Mouse (Mus musculus): ENCODE measurements around the gene Npas4. TPM values are rescaled to one million over a fixed set of nuclear protein-coding genes. Genes with fewer than 3 reads are reported as not detected.

Gene Npas4
- 0.83 TPM for polyA plus RNA-seq (2014; fragmentation: Illumina TruSeq; extraction: RNeasy Lipid Tissue Mini Kit (QIAGEN cat#74804); ENCODE audit: low read depth, low replicate concordance)

DNA sequence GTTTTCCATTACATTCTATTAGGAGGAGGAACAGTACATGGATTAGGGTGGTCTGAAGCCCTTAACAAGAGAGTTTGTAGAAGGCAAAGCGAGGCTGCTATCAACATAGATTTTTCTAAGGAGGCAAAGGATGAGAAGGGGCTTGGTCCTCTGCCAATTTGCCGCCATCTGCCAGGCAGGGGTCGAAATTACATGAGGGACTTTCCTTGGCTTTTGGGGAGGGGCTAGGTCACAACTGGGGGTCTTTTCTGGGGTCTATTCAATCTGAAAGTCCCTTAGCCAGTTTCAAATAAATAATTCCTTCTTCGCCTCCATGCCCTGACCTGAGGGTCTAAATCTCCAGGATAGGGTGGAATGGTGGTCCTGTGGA lies at the start of gene Npas4:
Gene Npas4, minus strand, starts transcription at position 61 of the 370 bp plus-strand sequence.

DNA sequence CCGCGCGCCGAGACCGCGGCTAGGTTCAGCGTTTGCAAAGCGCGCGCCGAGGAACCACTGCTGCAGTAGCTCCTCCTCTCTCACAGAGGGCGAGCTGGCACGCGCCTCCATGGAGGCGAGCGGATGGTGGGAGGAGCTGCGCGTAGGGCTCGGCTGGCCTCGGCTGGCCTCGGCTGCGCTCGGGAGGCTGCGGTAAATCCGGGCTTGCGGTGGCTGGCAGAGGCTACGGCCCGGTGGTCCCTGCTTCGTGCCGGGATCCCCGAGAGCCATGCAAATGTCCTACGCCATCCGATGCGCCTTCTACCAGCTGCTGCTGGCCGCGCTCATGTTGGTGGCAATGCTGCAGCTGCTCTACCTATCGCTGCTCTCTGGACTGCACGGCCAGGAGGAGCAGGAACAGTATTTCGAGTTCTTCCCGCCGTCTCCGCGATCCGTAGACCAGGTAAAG lies 48.6 kb upstream of the Npas4 start, which contains the start of the genes B4gat1 and AC124502.3:
Gene B4gat1, plus strand, starts transcription at position 118 of the 448 bp plus-strand sequence.
Gene AC124502.3, plus strand, starts transcription at position 183 of the 448 bp plus-strand sequence.

DNA sequence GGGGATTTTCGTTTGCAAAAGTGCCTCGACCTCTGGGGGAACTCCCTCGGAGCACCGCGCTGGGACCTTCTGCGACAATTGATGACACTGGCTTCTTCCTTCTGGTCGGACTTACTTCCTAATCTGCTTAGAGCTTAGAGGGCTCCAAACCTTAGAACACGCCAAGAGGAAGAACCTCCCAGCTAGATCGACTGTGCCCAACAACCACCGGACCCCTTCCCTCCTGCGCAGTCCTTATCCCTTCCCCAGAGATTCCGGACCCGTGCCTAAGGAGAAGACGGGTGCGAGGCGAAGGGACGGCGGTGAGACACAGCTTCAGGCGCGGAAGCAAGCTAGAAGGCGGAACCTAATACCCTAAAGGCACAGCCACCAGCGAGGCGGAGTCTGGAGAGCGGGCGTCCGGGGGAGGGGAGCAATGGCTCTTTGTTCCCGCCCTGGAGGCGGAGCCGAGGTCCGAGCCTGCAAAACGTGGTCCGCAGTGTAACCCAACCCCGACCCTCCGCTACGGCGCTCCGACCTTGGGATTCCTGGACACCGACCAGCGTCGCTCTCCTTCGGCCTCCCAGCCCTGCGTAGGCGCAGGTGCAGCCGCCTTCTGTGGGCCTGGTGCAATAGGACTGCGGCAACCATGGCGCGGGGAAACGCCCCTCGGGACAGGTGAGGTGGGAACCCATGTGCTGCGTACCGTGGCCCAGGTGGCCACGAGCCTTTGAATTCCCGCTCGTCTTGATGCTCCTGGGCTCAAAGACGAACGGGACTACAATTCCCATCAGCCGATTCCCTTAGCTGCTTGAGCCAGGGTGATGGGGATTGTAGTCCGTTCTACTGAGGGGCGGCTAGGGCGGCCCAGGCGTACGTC lies 33.7 kb upstream of the Npas4 start, which contains the start of gene Slc29a2:
Gene Slc29a2, plus strand, starts transcription at position 240 of the 859 bp plus-strand sequence.

DNA sequence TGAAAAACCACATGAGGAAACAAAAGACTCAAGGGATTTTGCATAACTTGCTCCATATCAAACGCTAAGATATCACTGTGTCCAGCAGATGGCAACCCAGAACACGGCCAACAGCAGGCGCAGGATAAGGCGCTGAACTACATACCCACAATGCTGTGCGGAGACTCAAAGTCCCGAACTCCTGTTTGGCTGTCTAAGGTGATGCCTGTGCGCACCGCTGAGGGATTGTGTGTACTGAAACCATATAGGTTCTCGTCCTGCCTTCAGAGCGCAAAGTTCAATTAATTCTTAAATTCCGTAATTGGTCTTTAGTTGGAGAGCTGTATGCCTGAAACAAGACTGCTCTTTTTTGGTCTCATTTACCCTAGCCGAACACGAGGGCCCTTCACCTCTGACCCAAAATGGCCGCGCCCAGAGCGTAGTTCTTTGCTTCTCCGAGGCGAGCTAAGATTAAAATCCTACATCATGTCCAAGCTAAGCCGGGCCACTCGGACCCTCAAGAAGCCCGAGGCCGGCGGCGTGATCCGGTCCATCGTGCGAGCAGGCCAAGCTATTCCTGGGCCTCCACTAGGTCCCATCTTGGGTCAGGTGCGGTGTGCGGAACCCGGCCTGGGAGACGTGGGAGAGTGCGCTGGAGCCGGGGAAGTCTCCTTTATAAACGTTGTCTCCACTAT lies 28.1 kb downstream of the Npas4 start, which contains the start of gene Mrpl11:
Gene Mrpl11, plus strand, starts transcription at position 220 of the 674 bp plus-strand sequence.

DNA sequence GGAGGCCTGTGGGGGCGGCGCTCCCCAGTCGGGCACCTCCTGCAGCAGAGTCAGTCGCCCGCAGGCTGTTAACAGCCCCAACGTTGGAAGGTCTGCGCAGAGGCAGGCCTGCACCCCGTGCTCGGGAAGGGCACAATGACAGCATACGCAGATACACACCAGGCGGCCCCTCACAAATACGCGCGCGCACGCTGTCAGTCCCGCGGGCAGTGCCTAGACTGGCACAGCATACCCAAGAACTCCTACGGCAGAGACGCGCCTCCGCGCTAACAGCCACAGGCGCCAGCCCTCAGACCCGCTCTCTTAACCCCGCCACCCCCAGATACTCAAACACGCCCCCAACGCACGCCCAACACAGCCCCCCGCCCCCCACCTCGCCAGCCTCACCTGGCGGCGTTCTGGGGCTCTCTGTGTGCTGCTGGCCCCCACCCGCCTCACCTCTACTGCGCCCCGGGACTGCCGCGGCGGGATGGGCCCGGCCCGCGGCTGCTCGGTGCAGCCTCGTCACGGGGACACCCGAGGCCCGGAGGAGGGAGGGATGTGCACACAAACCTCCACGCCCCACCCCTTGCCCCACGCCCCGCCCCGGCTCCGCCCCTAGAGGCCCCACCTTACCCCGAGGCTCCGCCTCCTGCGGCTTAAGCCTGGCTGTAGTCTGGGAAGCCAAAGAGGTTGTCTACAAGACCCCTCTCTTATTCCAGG lies 47.4 kb downstream of the Npas4 start, which contains the start of gene Peli3:
Gene Peli3, minus strand, starts transcription at position 577 of the 702 bp plus-strand sequence.

Other genes starting within 250 kb of the Npas4 start
- 17.2 TPM for gene Rbm4b, start 233.8 kb downstream of the Npas4 start, polyA plus RNA-seq (2014; fragmentation: Illumina TruSeq; extraction: RNeasy Lipid Tissue Mini Kit (QIAGEN cat#74804); ENCODE audit: low read depth, low replicate concordance)
- gene Rbm4, start 196.4 kb downstream of the Npas4 start, polyA plus RNA-seq (2014; fragmentation: Illumina TruSeq; extraction: RNeasy Lipid Tissue Mini Kit (QIAGEN cat#74804); ENCODE audit: low read depth, low replicate concordance) = 20.7 TPM
- gene Gm21992, start 178.7 kb downstream of the Npas4 start, polyA plus RNA-seq (2014; fragmentation: Illumina TruSeq; extraction: RNeasy Lipid Tissue Mini Kit (QIAGEN cat#74804); ENCODE audit: low read depth, low replicate concordance) = 7.9 TPM
- 16.7 TPM for gene Rbm14, start 178.7 kb downstream of the Npas4 start, polyA plus RNA-seq (2014; fragmentation: Illumina TruSeq; extraction: RNeasy Lipid Tissue Mini Kit (QIAGEN cat#74804); ENCODE audit: low read depth, low replicate concordance)
- 62.9 TPM for gene Ccs, start 151.0 kb downstream of the Npas4 start, polyA plus RNA-seq (2014; fragmentation: Illumina TruSeq; extraction: RNeasy Lipid Tissue Mini Kit (QIAGEN cat#74804); ENCODE audit: low read depth, low replicate concordance)
- gene Ccdc87, start 150.9 kb downstream of the Npas4 start, polyA plus RNA-seq (2014; fragmentation: Illumina TruSeq; extraction: RNeasy Lipid Tissue Mini Kit (QIAGEN cat#74804); ENCODE audit: low read depth, low replicate concordance) = 1.0 TPM
- 65.6 TPM for gene Ctsf, start 135.2 kb downstream of the Npas4 start, polyA plus RNA-seq (2014; fragmentation: Illumina TruSeq; extraction: RNeasy Lipid Tissue Mini Kit (QIAGEN cat#74804); ENCODE audit: low read depth, low replicate concordance)
- gene Actn3, start 112.4 kb downstream of the Npas4 start, polyA plus RNA-seq (2014; fragmentation: Illumina TruSeq; extraction: RNeasy Lipid Tissue Mini Kit (QIAGEN cat#74804); ENCODE audit: low read depth, low replicate concordance) = 3.4 TPM
- 18.4 TPM for gene Zdhhc24, start 111.6 kb downstream of the Npas4 start, polyA plus RNA-seq (2014; fragmentation: Illumina TruSeq; extraction: RNeasy Lipid Tissue Mini Kit (QIAGEN cat#74804); ENCODE audit: low read depth, low replicate concordance)
- gene Bbs1, start 83.7 kb downstream of the Npas4 start, polyA plus RNA-seq (2014; fragmentation: Illumina TruSeq; extraction: RNeasy Lipid Tissue Mini Kit (QIAGEN cat#74804); ENCODE audit: low read depth, low replicate concordance) = 5.7 TPM
- gene Dpp3, start 62.0 kb downstream of the Npas4 start, polyA plus RNA-seq (2014; fragmentation: Illumina TruSeq; extraction: RNeasy Lipid Tissue Mini Kit (QIAGEN cat#74804); ENCODE audit: low read depth, low replicate concordance) = 43.1 TPM
- 3.9 TPM for gene Peli3, start 47.2 kb downstream of the Npas4 start, polyA plus RNA-seq (2014; fragmentation: Illumina TruSeq; extraction: RNeasy Lipid Tissue Mini Kit (QIAGEN cat#74804); ENCODE audit: low read depth, low replicate concordance)
- 77.2 TPM for gene Mrpl11, start 28.2 kb downstream of the Npas4 start, polyA plus RNA-seq (2014; fragmentation: Illumina TruSeq; extraction: RNeasy Lipid Tissue Mini Kit (QIAGEN cat#74804); ENCODE audit: low read depth, low replicate concordance)
- gene Slc29a2, start 33.5 kb upstream of the Npas4 start, polyA plus RNA-seq (2014; fragmentation: Illumina TruSeq; extraction: RNeasy Lipid Tissue Mini Kit (QIAGEN cat#74804); ENCODE audit: low read depth, low replicate concordance) = 1.8 TPM
- gene B4gat1, start 48.5 kb upstream of the Npas4 start, polyA plus RNA-seq (2014; fragmentation: Illumina TruSeq; extraction: RNeasy Lipid Tissue Mini Kit (QIAGEN cat#74804); ENCODE audit: low read depth, low replicate concordance) = 20.8 TPM
- 1.9 TPM for gene AC124502.3, start 48.6 kb upstream of the Npas4 start, polyA plus RNA-seq (2014; fragmentation: Illumina TruSeq; extraction: RNeasy Lipid Tissue Mini Kit (QIAGEN cat#74804); ENCODE audit: low read depth, low replicate concordance)
- 34.8 TPM for gene Brms1, start 51.0 kb upstream of the Npas4 start, polyA plus RNA-seq (2014; fragmentation: Illumina TruSeq; extraction: RNeasy Lipid Tissue Mini Kit (QIAGEN cat#74804); ENCODE audit: low read depth, low replicate concordance)
- 3.6 TPM for gene Rin1, start 60.2 kb upstream of the Npas4 start, polyA plus RNA-seq (2014; fragmentation: Illumina TruSeq; extraction: RNeasy Lipid Tissue Mini Kit (QIAGEN cat#74804); ENCODE audit: low read depth, low replicate concordance)
- gene Cd248, start 77.8 kb upstream of the Npas4 start, polyA plus RNA-seq (2014; fragmentation: Illumina TruSeq; extraction: RNeasy Lipid Tissue Mini Kit (QIAGEN cat#74804); ENCODE audit: low read depth, low replicate concordance) = 36.7 TPM
- gene Tmem151a, start 95.2 kb upstream of the Npas4 start, polyA plus RNA-seq (2014; fragmentation: Illumina TruSeq; extraction: RNeasy Lipid Tissue Mini Kit (QIAGEN cat#74804); ENCODE audit: low read depth, low replicate concordance) = 2.8 TPM
- gene Yif1a, start 98.2 kb upstream of the Npas4 start, polyA plus RNA-seq (2014; fragmentation: Illumina TruSeq; extraction: RNeasy Lipid Tissue Mini Kit (QIAGEN cat#74804); ENCODE audit: low read depth, low replicate concordance) = 71.7 TPM
- gene Cnih2, start 108.2 kb upstream of the Npas4 start, polyA plus RNA-seq (2014; fragmentation: Illumina TruSeq; extraction: RNeasy Lipid Tissue Mini Kit (QIAGEN cat#74804); ENCODE audit: low read depth, low replicate concordance) = 1.6 TPM
- 160 TPM for gene Rab1b, start 116.8 kb upstream of the Npas4 start, polyA plus RNA-seq (2014; fragmentation: Illumina TruSeq; extraction: RNeasy Lipid Tissue Mini Kit (QIAGEN cat#74804); ENCODE audit: low read depth, low replicate concordance)
- 29.1 TPM for gene Klc2, start 128.2 kb upstream of the Npas4 start, polyA plus RNA-seq (2014; fragmentation: Illumina TruSeq; extraction: RNeasy Lipid Tissue Mini Kit (QIAGEN cat#74804); ENCODE audit: low read depth, low replicate concordance)

All from adipose tissue, adult 10 weeks (tissue).